Mouse (Mus musculus) intestine, postnatal 0 days (tissue): ENCODE results near the gene Fgfr3. TPM values are rescaled to one million over a fixed set of nuclear protein-coding genes. Genes with fewer than 3 reads are reported as not detected.
A peak's percentile ranks its signal among the peaks of the same experiment; 100 is the strongest.

Source experiments
- ATAC-seq: fragments of 200-750 bp; cut with Nextera tagmentation; 2 replicates; pipeline ENCODE4 v1.8.0; 2017; ENCODE audit warnings: mild to moderate bottlenecking, moderate TSS enrichment, moderate library complexity
- H3K27ac ChIP-seq: fragments of 300-500 bp; sonication (generic); 2 replicates; pipeline ENCODE4 v1.5.1; 2014; ENCODE audit warnings: mild to moderate bottlenecking, low read depth, low read length, moderate library complexity
- H3K27me3 ChIP-seq: fragments of 300-500 bp; sonication (generic); replicated peaks from 2 replicates; pipeline ENCODE4 v1.6.1; 2014; ENCODE audit warnings: low read length, mixed read lengths; ENCODE audit not compliant: control insufficient read depth, insufficient read depth
- H3K36me3 ChIP-seq: fragments of 300-500 bp; sonication (generic); 2 replicates; pipeline ENCODE4 v1.6.1; 2014; ENCODE audit warnings: mild to moderate bottlenecking, moderate library complexity; ENCODE audit not compliant: control insufficient read depth, insufficient read depth
- H3K4me1 ChIP-seq: fragments of 300-500 bp; sonication (generic); replicated peaks from 2 replicates; pipeline ENCODE4 v1.6.1; 2014; ENCODE audit warnings: antibody characterized with exemption, low read length, mixed read lengths; ENCODE audit not compliant: control insufficient read depth, insufficient read depth
- H3K4me2 ChIP-seq: fragments of 300-500 bp; sonication (generic); replicated peaks from 2 replicates; pipeline ENCODE4 v1.6.1; 2014; ENCODE audit warnings: low read depth, mild to moderate bottlenecking, moderate library complexity
- H3K4me3 ChIP-seq: fragments of 300-500 bp; sonication (generic); 2 replicates; pipeline ENCODE4 v1.5.1; 2014; ENCODE audit warnings: low read depth, low read length
- H3K9ac ChIP-seq: fragments of 300-500 bp; sonication (generic); 2 replicates; pipeline ENCODE4 v1.6.1; 2014; ENCODE audit warnings: mild to moderate bottlenecking, low read depth, low read length
- H3K9me3 ChIP-seq: fragments of 300-500 bp; sonication (generic); 2 replicates; pipeline ENCODE4 v1.6.1; 2016; ENCODE audit warnings: mixed run types; ENCODE audit not compliant: control insufficient read depth
- CTCF ChIP-seq: sonication (generic); IDR thresholded peaks from 2 replicates; pipeline ENCODE4 v1.5.1; 2016; ENCODE audit warnings: low read depth, mild to moderate bottlenecking, control low read depth, antibody characterized with exemption, moderate library complexity
- WGBS: fragments of 180-500 bp; shearing (Covaris S2); extraction: QIAGEN DNeasy Blood & Tissue Kit; methylation state at CpG from one replicate; pipeline ENCODE4 v1.1.7; 2014; 5-methylcytosine and 5-hydroxymethylcytosine counted together
- polyA plus RNA-seq: library from polyadenylated mRNA; unstranded; fragments of >200 nt; fragmentation: Nextera tagmentation; extraction: Ambion mirVana; gene quantifications from 2 replicates; pipeline ENCODE4 v1.2.1, GENCODE M21; 2015

Gene Fgfr3
- polyA plus RNA-seq, 1 experiment from 2014 or later = 2.6 TPM

GRCm38 (mm10) chr5:33723641-33724465, 2.4 kb downstream of the Fgfr3 start:
- Histone ChIP-seq H3K4me1 (peaks cover 5% of the 10 kb centered on the region; the same call in 1 of the 2 replicates), H3K4me2 (peak overlapping the region; percentile 100), H3K9ac (peak overlapping the region; percentile 58), H3K27ac (peak overlapping the region; percentile 73), H3K9me3 (no peaks in the 10 kb centered on the region), H3K4me3 (peak overlapping the region; percentile 74), H3K27me3 (no peaks in the 10 kb centered on the region), H3K36me3 (0 out of 2 replicates have a peak, but pooled peaks cover 3% of the 10 kb centered on the region)
- WGBS = 11% methylated on average over 36 of the region's 36 CpGs
- peak; percentile 40 for ATAC-seq
- no peak for TF ChIP-seq CTCF

GRCm38 (mm10) chr5:33726081-33726647, 4.7 kb downstream of the Fgfr3 start:
- no peak for ATAC-seq
- WGBS = 80% methylated on average over 7 of the region's 7 CpGs
- Histone ChIP-seq H3K4me1 (peaks cover 5% of the 10 kb centered on the region; the same call in 1 of the 2 replicates), H3K27ac (no peak overlapping the region), H3K4me2 (no peak overlapping the region), H3K9me3 (no peaks in the 10 kb centered on the region), H3K9ac (no peak overlapping the region), H3K27me3 (no peaks in the 10 kb centered on the region), H3K4me3 (no peak overlapping the region), H3K36me3 (peaks cover 19% of the 10 kb centered on the region)
- 0 out of 2 replicates have a peak, but pooled peaks have one; percentile 18 for TF ChIP-seq CTCF

- 62% methylated on average over 1 of the region's 1 CpGs for WGBS
- Histone ChIP-seq H3K9me3 (no peaks in the 10 kb centered on the region), H3K36me3 (peaks cover 24% of the 10 kb centered on the region), H3K9ac (no peak overlapping the region), H3K4me2 (no peak overlapping the region), H3K27me3 (no peaks in the 10 kb centered on the region), H3K4me1 (peaks cover 5% of the 10 kb centered on the region; the same call in 1 of the 2 replicates), H3K27ac (no peak overlapping the region), H3K4me3 (no peak overlapping the region)
- no peak for ATAC-seq
- TF ChIP-seq CTCF = no peak
Measured at GRCm38 (mm10) chr5:33726891-33727290, 5.4 kb downstream of the Fgfr3 start.

- Histone ChIP-seq H3K36me3 (peaks cover 34% of the 10 kb centered on the region), H3K4me3 (no peak overlapping the region), H3K4me2 (no peak overlapping the region), H3K9me3 (no peaks in the 10 kb centered on the region), H3K9ac (no peak overlapping the region), H3K4me1 (0 out of 2 replicates have a peak, but pooled peaks cover 5% of the 10 kb centered on the region), H3K27ac (no peak overlapping the region), H3K27me3 (no peaks in the 10 kb centered on the region)
- no peak for TF ChIP-seq CTCF
- no peak for ATAC-seq
- 83% methylated on average over 7 of the region's 7 CpGs for WGBS
Measured at GRCm38 (mm10) chr5:33728841-33729240, 7.4 kb downstream of the Fgfr3 start.

- no peak for TF ChIP-seq CTCF
- Histone ChIP-seq H3K36me3 (peaks cover 51% of the 10 kb centered on the region), H3K4me2 (no peak overlapping the region), H3K4me3 (no peak overlapping the region), H3K27ac (no peak overlapping the region), H3K27me3 (no peaks in the 10 kb centered on the region), H3K4me1 (0 out of 2 replicates have a peak, but pooled peaks cover 3% of the 10 kb centered on the region), H3K9me3 (no peaks in the 10 kb centered on the region), H3K9ac (no peak overlapping the region)
- WGBS = 58% methylated on average over 5 of the region's 5 CpGs
- ATAC-seq = no peak
Measured at GRCm38 (mm10) chr5:33730516-33730915, 9.0 kb downstream of the Fgfr3 start.

- Histone ChIP-seq H3K4me1 (no peaks in the 10 kb centered on the region), H3K27ac (no peak overlapping the region), H3K36me3 (peaks cover 55% of the 10 kb centered on the region), H3K27me3 (no peaks in the 10 kb centered on the region), H3K9ac (no peak overlapping the region), H3K4me3 (no peak overlapping the region), H3K9me3 (no peaks in the 10 kb centered on the region), H3K4me2 (no peak overlapping the region)
- 66% methylated on average over 21 of the region's 21 CpGs for WGBS
- no peak for TF ChIP-seq CTCF
- no peak for ATAC-seq
Measured at GRCm38 (mm10) chr5:33731051-33731450, 9.6 kb downstream of the Fgfr3 start.
